Mouse (Mus musculus): ENCODE data around the gene Snx18.

GRCm38 (mm10) chr13:113663151-113663779 is 44.9 kb upstream of the Snx18 start, which contains the start of gene Hspb3:
- TF ChIP-seq CTCF (IDR thresholded peaks at IDR 0.05) = no peak
- TF ChIP-seq EP300 (IDR thresholded peaks at IDR 0.05) = no peak
